ENCODE assay signal across 8 mouse cellular contexts in genomic region chr6:89644271-89645075, GRCm38 (mm10). TPM values are rescaled to one million over a fixed set of nuclear protein-coding genes. Genes with fewer than 3 reads are reported as not detected.
DNase-seq lines count a peak whose midpoint lies in the region; ATAC-seq lines count a peak whose summit lies in the region.

No protein-coding gene starts in this region.

- peak overlapping the region; percentile 94 for H3K4me2 ChIP-seq in kidney, embryonic 15.5 days

- no peaks in the 10 kb centered on the region for H3K36me3 ChIP-seq in heart, embryonic 10.5 days
- H3K36me3 ChIP-seq in kidney, embryonic 15.5 days = no peaks in the 10 kb centered on the region

- H3K9ac ChIP-seq in kidney, embryonic 15.5 days = peak overlapping the region; percentile 59

- H3K9me3 ChIP-seq in heart, embryonic 10.5 days = no peaks in the 10 kb centered on the region
- H3K9me3 ChIP-seq in kidney, embryonic 15.5 days (replicated peaks) = no peaks in the 10 kb centered on the region

- peaks cover 12% of the 10 kb centered on the region for H3K4me1 ChIP-seq in heart, embryonic 10.5 days
- peaks cover 15% of the 10 kb centered on the region for H3K4me1 ChIP-seq in kidney, embryonic 15.5 days

- WGBS in heart, embryonic 10.5 days = under 1% methylated on average over 41 of the region's 41 CpGs
- under 1% methylated on average over 41 of the region's 41 CpGs for WGBS in kidney, embryonic 15.5 days

- no peaks in the 10 kb centered on the region for H3K27me3 ChIP-seq in heart, embryonic 10.5 days (ENCODE audit: insufficient read depth, poor library complexity, severe bottlenecking)
- no peaks in the 10 kb centered on the region for H3K27me3 ChIP-seq in kidney, embryonic 15.5 days

- peak overlapping the region; percentile 89 for H3K27ac ChIP-seq in heart, embryonic 10.5 days
- peak overlapping the region; percentile 97 for H3K27ac ChIP-seq in kidney, embryonic 15.5 days

- peak; percentile 84 for ATAC-seq in erythroblast, adult 5-6 weeks (replicated peaks; ENCODE audit: low FRiP score, poor library complexity, severe bottlenecking)
- peak; percentile 97 for ATAC-seq in kidney, embryonic 15.5 days (replicated peaks; ENCODE audit: low FRiP score)
- peak; percentile 80 for ATAC-seq in monocyte, adult 5-6 weeks (replicated peaks; ENCODE audit: insufficient number of reproducible peaks, low FRiP score, low TSS enrichment, poor library complexity, severe bottlenecking)

- DNase-seq in B cell, adult 2 months = peak; percentile 96 to 97
- peak; percentile 82 for DNase-seq in brain, adult 2 months (ENCODE audit: low read depth, low spot score)
- DNase-seq in heart, embryonic 10.5 days (ENCODE audit: low spot score) = peak; percentile 98
- DNase-seq in liver = peak; percentile 93
- DNase-seq in spleen, postnatal 4 days (ENCODE audit: low spot score in 2 of 2) = peak; percentile 88 to 90

- peak overlapping the region; percentile 83 for H3K4me3 ChIP-seq in heart, embryonic 10.5 days
- peak overlapping the region; percentile 83 for H3K4me3 ChIP-seq in kidney, embryonic 15.5 days (replicated peaks)

RNA-seq across cellular contexts. Expression of gene Txnrd3, which starts 0.7 kb away (rescaled TPM):
- 1.5 and 1.7 TPM in 2 replicates for total RNA-seq in erythroblast, adult 5-6 weeks (2015; ENCODE audit: low replicate concordance)
- total RNA-seq in erythroblast, adult 5-6 weeks (2017; ENCODE audit: low replicate concordance) = 0.77 and 1.8 TPM in 2 replicates
- polyA plus RNA-seq in heart, embryonic 10.5 days (2016; fragmentation: Nextera tagmentation; extraction: Ambion mirVana) = 8.7 and 10.3 TPM in 2 replicates
- polyA plus RNA-seq in kidney, embryonic 15.5 days (2015; fragmentation: Nextera tagmentation; extraction: Ambion mirVana) = 17.4 and 17.7 TPM in 2 replicates
- 2.6 to 6.7 TPM (median 3.6 TPM) in 3 replicates for total RNA-seq in monocyte, adult 5-6 weeks (2017)

RNA-seq across cellular contexts. Expression of gene Chchd6, which starts 49.0 kb away (rescaled TPM):
- total RNA-seq in erythroblast, adult 5-6 weeks (2015; ENCODE audit: low replicate concordance) = 3.8 TPM in 1 of 2 replicates, not detected in the other
- total RNA-seq in erythroblast, adult 5-6 weeks (2017; ENCODE audit: low replicate concordance) = 1.7 TPM in 1 of 2 replicates, not detected in the other
- polyA plus RNA-seq in heart, embryonic 10.5 days (2016; fragmentation: Nextera tagmentation; extraction: Ambion mirVana) = 51.1 TPM in 2 replicates
- polyA plus RNA-seq in kidney, embryonic 15.5 days (2015; fragmentation: Nextera tagmentation; extraction: Ambion mirVana) = 62.2 and 63.8 TPM in 2 replicates
- 0.29 to 0.68 TPM in 2 of 3 replicates, not detected in the other for total RNA-seq in monocyte, adult 5-6 weeks (2017)

Comparison
In these comparisons a context has a peak if more than half of its experiments do, and no peak if none do; other contexts are left out.
1. Peak in every context shown above with its lines: DNase-seq, ATAC-seq, H3K4me3 ChIP-seq and H3K27ac ChIP-seq.